Mouse (Mus musculus) central nervous system, embryonic 14 days (tissue): ENCODE results near the gene Fbrs. TPM values are rescaled to one million over a fixed set of nuclear protein-coding genes. Genes with fewer than 3 reads are reported as not detected.

Experiments
- polyA plus RNA-seq: library from polyadenylated mRNA; depleted of rRNA; stranded (reverse); fragments of >200 nt; gene quantifications from 2 replicates; pipeline ENCODE4 v1.2.3, GENCODE M21; 2012; rRNA removed

Gene Fbrs
- 28.5 and 42.4 TPM in 2 replicates for polyA plus RNA-seq

DNA sequence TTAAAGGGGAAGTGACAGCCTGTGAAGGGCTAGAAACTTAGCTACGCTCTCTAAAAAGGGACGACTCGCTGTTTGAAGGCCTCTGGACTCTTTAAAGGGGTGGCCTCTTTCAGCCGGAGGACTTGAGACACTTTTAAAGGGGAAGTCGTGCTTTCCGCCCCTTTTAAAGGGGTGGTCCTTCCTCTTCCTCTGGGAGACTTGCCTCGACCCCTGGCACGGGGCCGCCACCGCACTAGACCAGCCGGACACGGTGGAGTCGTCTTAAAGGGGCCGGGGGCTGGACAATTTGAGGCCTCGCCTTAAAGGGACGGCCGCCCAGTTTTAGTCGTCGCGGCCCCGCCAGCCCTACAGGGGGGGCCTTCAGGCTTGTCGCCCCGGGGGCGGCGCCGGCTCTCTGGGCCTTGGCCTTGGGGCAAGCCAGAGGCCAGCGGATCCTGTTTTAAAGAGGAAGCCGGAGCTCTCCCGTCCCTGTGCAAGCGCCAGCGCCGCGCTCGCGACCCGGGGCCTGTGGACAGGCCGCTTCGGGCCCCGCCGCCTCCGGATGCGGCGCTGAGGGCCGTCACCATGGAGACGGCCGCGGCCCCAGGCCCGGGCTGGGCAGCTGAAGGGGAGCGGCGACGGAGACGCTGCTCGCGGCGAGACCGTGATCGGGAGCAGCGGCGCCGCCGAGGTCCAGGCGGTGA, at the start of gene Fbrs:
Fbrs (plus strand) TSS at position 565 of the 683 bp plus-strand sequence.

DNA sequence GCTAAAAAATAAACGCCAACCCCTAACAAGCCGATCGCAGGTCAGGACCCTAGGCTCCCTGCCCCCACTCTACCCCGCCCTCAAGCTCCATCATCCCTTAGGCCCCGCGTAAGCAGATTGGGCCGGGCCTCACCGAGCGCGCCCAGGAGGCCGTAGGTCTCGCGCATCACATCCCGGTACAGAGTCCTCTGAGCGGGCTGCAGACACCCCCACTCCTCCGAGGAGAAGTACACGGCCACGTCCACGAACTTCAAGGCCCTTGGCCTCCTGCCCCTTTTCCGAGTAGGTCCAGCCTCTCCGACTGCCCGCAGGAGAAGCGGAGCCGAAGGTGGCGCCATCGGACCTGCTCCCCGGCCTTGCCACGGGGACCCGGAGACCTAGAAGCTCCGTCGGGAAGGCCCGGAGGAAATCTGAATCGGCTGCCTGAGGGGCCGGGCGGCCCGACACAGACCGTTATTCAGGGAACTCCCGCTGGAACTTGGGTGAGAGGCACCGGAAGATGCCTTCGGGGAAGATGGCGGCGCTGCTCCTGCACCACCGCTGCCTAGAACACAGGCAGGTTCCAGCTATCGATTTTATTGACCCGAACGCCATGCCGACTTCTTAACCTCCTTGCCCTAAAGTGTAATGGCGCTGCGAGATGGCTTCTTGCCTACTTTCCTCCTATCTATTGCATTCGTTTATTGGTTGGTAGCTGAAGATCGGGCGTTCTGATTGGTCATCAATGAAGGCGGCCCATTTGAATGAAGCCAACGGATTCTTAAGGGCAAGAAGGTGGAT, 30.3 kb upstream of the Fbrs start, which contains the start of gene Zfp689:
Zfp689 (minus strand) TSS at position 638 of the 780 bp plus-strand sequence.

DNA sequence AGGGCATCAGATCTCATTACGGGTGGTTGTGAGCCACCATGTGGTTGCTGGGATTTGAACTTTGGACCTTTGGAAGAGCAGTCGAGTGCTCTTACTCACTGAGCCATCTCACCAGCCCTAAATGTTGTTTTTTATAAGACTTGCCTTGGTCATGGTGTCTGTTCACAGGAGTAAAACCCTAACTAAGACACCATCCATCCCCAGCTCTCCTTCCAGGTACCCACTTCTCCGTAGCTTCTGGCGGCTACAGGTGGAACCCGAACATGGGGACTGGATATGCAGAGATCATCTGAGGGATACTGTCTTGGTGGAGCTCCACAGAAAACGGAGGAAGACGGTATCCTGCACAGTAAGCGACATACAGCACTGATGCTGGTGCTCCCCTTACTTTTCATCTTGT, 19.7 kb upstream of the Fbrs start, which contains the start of gene Prr14:
Prr14 (plus strand) TSS at position 301 of the 400 bp plus-strand sequence.

DNA sequence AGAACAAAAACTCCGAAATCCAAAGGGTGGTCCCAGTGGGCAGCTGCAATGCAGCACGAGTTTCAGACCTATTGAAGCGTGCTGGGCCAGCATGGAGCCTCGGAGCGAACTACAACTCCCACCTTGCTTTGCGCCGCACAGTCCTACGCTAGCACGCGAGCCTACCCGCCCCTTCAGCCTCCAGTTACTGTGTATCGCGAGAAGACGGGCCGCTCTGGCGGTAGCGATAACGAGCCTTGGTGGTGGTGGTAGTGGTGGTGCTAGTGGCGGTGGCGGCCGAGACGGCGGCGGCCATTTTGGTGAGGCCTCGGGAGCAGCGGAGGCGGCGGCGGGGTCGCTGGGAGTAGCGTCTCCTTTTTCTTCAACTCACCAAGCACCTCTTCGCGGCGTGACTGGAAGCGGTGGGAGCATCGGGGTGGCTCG, 32.8 kb downstream of the Fbrs start, which contains the start of gene Srcap:
Srcap (plus strand) TSS at position 176 of the 423 bp plus-strand sequence.

DNA sequence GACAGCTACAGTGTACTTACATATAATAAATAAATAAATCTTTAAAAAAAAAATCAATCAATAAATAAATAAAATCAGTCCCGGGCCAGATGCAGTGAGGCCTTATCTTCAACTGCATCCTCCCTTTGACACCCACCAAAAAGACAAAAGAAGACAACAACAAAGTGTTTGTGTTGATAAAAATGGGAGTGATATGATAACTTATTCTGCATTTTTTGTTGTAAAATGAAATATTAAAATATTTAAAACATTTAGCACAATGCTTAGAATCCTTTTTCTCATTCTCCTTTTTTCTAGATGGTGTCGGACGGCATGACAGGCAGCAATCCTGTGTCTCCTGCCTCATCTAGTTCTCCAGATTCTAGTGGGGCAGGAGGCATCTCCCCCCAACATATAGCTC, 40.3 kb downstream of the Fbrs start, which contains the start of gene Gm42715:
Gm42715 (plus strand) TSS at position 301 of the 400 bp plus-strand sequence.

Other genes starting within 250 kb of the Fbrs start
- gene Zfp553, start 246.1 kb upstream of the Fbrs start, polyA plus RNA-seq: 30.7 and 37.3 TPM in 2 replicates
- gene Sept1, start 246.1 kb upstream of the Fbrs start, polyA plus RNA-seq: 28.1 and 35.9 TPM in 2 replicates
- 84.0 and 85.7 TPM in 2 replicates for gene Zfp771, start 234.9 kb upstream of the Fbrs start, polyA plus RNA-seq
- 95.6 and 105 TPM in 2 replicates for gene Dctpp1, start 218.5 kb upstream of the Fbrs start, polyA plus RNA-seq
- gene Sephs2, start 205.1 kb upstream of the Fbrs start, polyA plus RNA-seq: 22.5 and 23.0 TPM in 2 replicates
- 0.61 and 0.95 TPM in 2 replicates for gene Itgal, start 182.9 kb upstream of the Fbrs start, polyA plus RNA-seq
- gene Zfp768, start 133.6 kb upstream of the Fbrs start, polyA plus RNA-seq: 38.6 and 41.2 TPM in 2 replicates
- gene Zfp747, start 103.1 kb upstream of the Fbrs start, polyA plus RNA-seq: 7.0 and 7.4 TPM in 2 replicates
- gene 9130019O22Rik, start 92.0 kb upstream of the Fbrs start, polyA plus RNA-seq: 3.7 and 3.8 TPM in 2 replicates
- 7.4 and 7.5 TPM in 2 replicates for gene E430018J23Rik, start 85.6 kb upstream of the Fbrs start, polyA plus RNA-seq
- gene Zfp764, start 72.4 kb upstream of the Fbrs start, polyA plus RNA-seq: 4.1 and 4.9 TPM in 2 replicates
- gene Zfp688, start 57.1 kb upstream of the Fbrs start, polyA plus RNA-seq: 20.0 and 22.1 TPM in 2 replicates
- 12.3 and 12.5 TPM in 2 replicates for gene Zfp689, start 30.0 kb upstream of the Fbrs start, polyA plus RNA-seq
- 86.3 and 89.4 TPM in 2 replicates for gene Prr14, start 19.6 kb upstream of the Fbrs start, polyA plus RNA-seq
- gene Srcap, start 32.8 kb downstream of the Fbrs start, polyA plus RNA-seq: 20.8 and 25.3 TPM in 2 replicates
- gene Gm42715, start 40.4 kb downstream of the Fbrs start, polyA plus RNA-seq: 17.6 and 18.6 TPM in 2 replicates
- gene Tmem265, start 82.2 kb downstream of the Fbrs start, polyA plus RNA-seq: 0.36 and 2.0 TPM in 2 replicates
- gene Phkg2, start 94.1 kb downstream of the Fbrs start, polyA plus RNA-seq: 117 and 121 TPM in 2 replicates
- gene Ccdc189, start 109.4 kb downstream of the Fbrs start, polyA plus RNA-seq: 12.9 and 13.4 TPM in 2 replicates
- 56.5 and 57.7 TPM in 2 replicates for gene Rnf40, start 109.6 kb downstream of the Fbrs start, polyA plus RNA-seq
- 39.2 and 42.5 TPM in 2 replicates for gene Zfp629, start 136.6 kb downstream of the Fbrs start, polyA plus RNA-seq
- gene Bcl7c, start 229.7 kb downstream of the Fbrs start, polyA plus RNA-seq: 53.7 and 67.6 TPM in 2 replicates
- 9.8 and 15.3 TPM in 2 replicates for gene Ctf1, start 233.5 kb downstream of the Fbrs start, polyA plus RNA-seq